Mouse (Mus musculus) large intestine, adult 2 months (tissue): ENCODE results near the gene Gm42791. TPM values are rescaled to one million over a fixed set of nuclear protein-coding genes. Genes with fewer than 3 reads are reported as not detected.

Source experiments
- DNase-seq: peaks from one replicate; pipeline ENCODE4 v3.0.0-alpha.2; 2012; ENCODE audit warnings: low read depth, low spot score
- whole genome bisulfite sequencing: fragments of 180-500 bp; shearing (Covaris S2); methylation state at CpG from one replicate; pipeline ENCODE4 v1.1.7; 2018; 5-methylcytosine and 5-hydroxymethylcytosine counted together
- polyA plus RNA-seq: library from polyadenylated mRNA; depleted of rRNA; stranded (reverse); fragments of >200 nt; gene quantifications from 2 replicates; pipeline ENCODE4 v1.2.3, GENCODE M21; 2012

Gene Gm42791
- polyA plus RNA-seq, 1 experiment: not detected

GRCm38 (mm10) chr5:148899361-148899760, 95.6 kb downstream of the Gm42791 start:
- DNase-seq: no peak
- WGBS: 93% methylated on average over 7 of the region's 7 CpGs

- DNase-seq: no peak
- WGBS: 83% methylated on average over 12 of the region's 12 CpGs
Measured at GRCm38 (mm10) chr5:148897941-148898417, 97.0 kb downstream of the Gm42791 start.

GRCm38 (mm10) chr5:148897069-148897702, 97.8 kb downstream of the Gm42791 start:
- no peak for DNase-seq
- WGBS: 76% methylated on average over 14 of the region's 14 CpGs

- 76% methylated on average over 10 of the region's 10 CpGs for WGBS
Measured at GRCm38 (mm10) chr5:148896515-148896914, 98.4 kb downstream of the Gm42791 start.

GRCm38 (mm10) chr5:148895833-148896232, 99.1 kb downstream of the Gm42791 start:
- WGBS: 43% methylated on average over 7 of the region's 7 CpGs
- no peak for DNase-seq

More at GRCm38 (mm10) chr5:148896515-148896914, 98.4 kb downstream of the Gm42791 start:
- no peak for DNase-seq

GRCm38 (mm10) chr5:148895034-148895433, 99.9 kb downstream of the Gm42791 start:
- no peak for DNase-seq
- WGBS: 77% methylated on average over 5 of the region's 5 CpGs

- DNase-seq: no peak
- WGBS: 98% methylated on average over 4 of the region's 4 CpGs
Measured at GRCm38 (mm10) chr5:148890237-148890636, 104.7 kb downstream of the Gm42791 start.

- WGBS: 83% methylated on average over 6 of the region's 6 CpGs
Measured at GRCm38 (mm10) chr5:148888032-148888431, 106.9 kb downstream of the Gm42791 start.

GRCm38 (mm10) chr5:148885821-148886609, 108.9 kb downstream of the Gm42791 start:
- DNase-seq: peak; percentile 32
- 47% methylated on average over 22 of the region's 22 CpGs for WGBS

More at GRCm38 (mm10) chr5:148888032-148888431, 106.9 kb downstream of the Gm42791 start:
- DNase-seq: no peak

GRCm38 (mm10) chr5:148883671-148884070, 111.3 kb downstream of the Gm42791 start:
- no peak for DNase-seq
- WGBS: 86% methylated on average over 8 of the region's 8 CpGs

GRCm38 (mm10) chr5:148879218-148879617, 115.7 kb downstream of the Gm42791 start:
- no peak for DNase-seq
- 95% methylated on average over 6 of the region's 6 CpGs for WGBS

- DNase-seq: no peak
- 78% methylated on average over 8 of the region's 8 CpGs for WGBS
Measured at GRCm38 (mm10) chr5:148873116-148873515, 121.8 kb downstream of the Gm42791 start.

- WGBS: 63% methylated on average over 3 of the region's 3 CpGs
- DNase-seq: no peak
Measured at GRCm38 (mm10) chr5:148869583-148869982, 125.4 kb downstream of the Gm42791 start.

- no peak for DNase-seq
- WGBS: 80% methylated on average over 6 of the region's 6 CpGs
Measured at GRCm38 (mm10) chr5:148867766-148868165, 127.2 kb downstream of the Gm42791 start.

- no peak for DNase-seq
- 64% methylated on average over 7 of the region's 7 CpGs for WGBS
Measured at GRCm38 (mm10) chr5:148867171-148867570, 127.8 kb downstream of the Gm42791 start.

GRCm38 (mm10) chr5:148866571-148866970, 128.4 kb downstream of the Gm42791 start:
- DNase-seq: no peak
- WGBS: 41% methylated on average over 10 of the region's 10 CpGs

- DNase-seq: no peak
- 71% methylated on average over 6 of the region's 6 CpGs for WGBS
Measured at GRCm38 (mm10) chr5:148863409-148863808, 131.5 kb downstream of the Gm42791 start.

GRCm38 (mm10) chr5:148862853-148863252, 132.1 kb downstream of the Gm42791 start:
- DNase-seq: no peak
- 62% methylated on average over 10 of the region's 10 CpGs for WGBS

- no peak for DNase-seq
- WGBS: 67% methylated on average over 8 of the region's 8 CpGs
Measured at GRCm38 (mm10) chr5:148862136-148862535, 132.8 kb downstream of the Gm42791 start.

- 27% methylated on average over 3 of the region's 3 CpGs for WGBS
Measured at GRCm38 (mm10) chr5:148857522-148857921, 137.4 kb downstream of the Gm42791 start.

GRCm38 (mm10) chr5:148855047-148855446, 139.9 kb downstream of the Gm42791 start:
- no peak for DNase-seq
- 75% methylated on average over 8 of the region's 8 CpGs for WGBS

More at GRCm38 (mm10) chr5:148857522-148857921, 137.4 kb downstream of the Gm42791 start:
- no peak for DNase-seq
